Comparison of ENCODE assay signal across 10 mouse cellular contexts in genomic region chr19:5840890-5841388, GRCm38 (mm10). TPM values are rescaled to one million over a fixed set of nuclear protein-coding genes. Genes with fewer than 3 reads are reported as not detected.
DNase-seq lines count a peak whose midpoint lies in the region; ATAC-seq and TF ChIP-seq lines count a peak whose summit lies in the region.
"Had no signal": no experiment of that assay in that cellular context is flagged by ENCODE, and none has a peak within 500 bp of the region (broad histone marks: within the 10 kb centered on the region; RNA-seq: fewer than 3 reads in every experiment).

No protein-coding gene starts in this region.

- H3K27me3 ChIP-seq in lung, postnatal 0 days (replicated peaks; ENCODE audit: insufficient read depth, low read length), result no peaks in the 10 kb centered on the region
- H3K27me3 ChIP-seq: limb, embryonic 12.5 days had no signal

- H3K36me3 ChIP-seq in lung, postnatal 0 days (ENCODE audit: insufficient read depth, low read length), result no peaks in the 10 kb centered on the region
- H3K36me3 ChIP-seq: limb, embryonic 12.5 days had no signal

- no peak for TF ChIP-seq CTCF in left cerebral cortex, adult 2 months (IDR thresholded peaks at IDR 0.05)
- no peak for TF ChIP-seq CTCF in lung, postnatal 0 days (IDR thresholded peaks at IDR 0.05)

- peak; percentile 46 for DNase-seq in gastrocnemius, adult 18-20 months (ENCODE audit: low spot score)
- no peak for DNase-seq in gastrocnemius, adult 8-10 months (ENCODE audit: low spot score in 2 of 2)
- no peak for DNase-seq in left cerebral cortex, adult 2 months (ENCODE audit: extremely low spot score in 1 of 2, low spot score in 2 of 2)
- DNase-seq in left cerebral cortex, postnatal 25 days (ENCODE audit: low spot score in 2 of 2), result no peak
- peak; percentile 80 for DNase-seq in adipocyte (ENCODE audit: low spot score)
- DNase-seq in lung, postnatal 0 days (ENCODE audit: low spot score), result no peak
- DNase-seq in adrenal gland, postnatal 36 days, result no peak
- DNase-seq in urinary bladder, adult 18-20 months (ENCODE audit: low spot score in 2 of 2), result no peak

- peak overlapping the region; percentile 74; the same call in 1 of the 2 replicates for H3K27ac ChIP-seq in left cerebral cortex, adult 2 months
- H3K27ac ChIP-seq in lung, postnatal 0 days (ENCODE audit: low read length), result peak overlapping the region; percentile 100
- H3K27ac ChIP-seq: limb, embryonic 12.5 days had no signal

- H3K9ac ChIP-seq in lung, postnatal 0 days (replicated peaks; ENCODE audit: low read depth), result peak overlapping the region; percentile 95
- H3K9ac ChIP-seq: limb, embryonic 12.5 days had no signal

- H3K4me1 ChIP-seq in lung, postnatal 0 days (ENCODE audit: insufficient read depth, low read depth, low read length), result peaks cover 12% of the 10 kb centered on the region; the same call in 1 of the 2 replicates

- peak overlapping the region; percentile 55 for H3K4me2 ChIP-seq in lung, postnatal 0 days (replicated peaks; ENCODE audit: low read depth, low read length)
- H3K4me2 ChIP-seq: limb, embryonic 12.5 days had no signal

- TF ChIP-seq EP300 in lung, postnatal 0 days (IDR thresholded peaks at IDR 0.05), result no peak; the same call in none of the 2 replicates

- intact Hi-C loops in left cerebral cortex, adult 2 months (cut with DNase I), result no loop called here
- intact Hi-C loops in left cerebral cortex, postnatal 25 days (cut with DNase I), result no loop called here

- WGBS in lung, postnatal 0 days, result 62% methylated on average over 9 of the region's 9 CpGs

- 0 out of 2 replicates have a peak overlapping the region, but pooled peaks have one; percentile 39 for H3K4me3 ChIP-seq in left cerebral cortex, adult 2 months
- H3K4me3 ChIP-seq in lung, postnatal 0 days (ENCODE audit: low read depth, low read length), result peak overlapping the region; percentile 63
- H3K4me3 ChIP-seq: limb, embryonic 12.5 days had no signal

- ATAC-seq in lung, postnatal 0 days, result no peak
- ATAC-seq: CD4-positive, CD25-positive, alpha-beta regulatory T cell, adult 4 months had no signal

- H3K9me3 ChIP-seq in lung, postnatal 0 days (ENCODE audit: low read length), result no peaks in the 10 kb centered on the region
- H3K9me3 ChIP-seq: limb, embryonic 12.5 days had no signal

RNA-seq across cellular contexts. Expression of gene Frmd8, which starts 34.1 kb away (rescaled TPM):
- total RNA-seq in gastrocnemius, adult 18-20 months (2021), result 1 to 10 TPM; 2.9 to 3.2 TPM
- 1 to 10 TPM; 2.7 to 4.5 (median 3.0) TPM for total RNA-seq in gastrocnemius, adult 8-10 months (2022)
- total RNA-seq in left cerebral cortex, adult 2 months (2021), result 10 to 100 TPM; 10.1 to 13.4 TPM
- total RNA-seq in left cerebral cortex, postnatal 25 days (2021), result 10 to 100 TPM in 1 of 2 experiments, 1 to 10 TPM in 1; 9.5 to 14.6 TPM
- polyA plus RNA-seq in lung, postnatal 0 days (2015; fragmentation: Nextera tagmentation; extraction: Ambion mirVana), result 33.9 and 35.1 TPM in 2 replicates
- 10 to 100 TPM; 35.5 to 52.6 TPM for total RNA-seq in adrenal gland, postnatal 36 days (2021)

RNA-seq across cellular contexts. Expression of gene Slc25a45, which starts 36.7 kb away (rescaled TPM):
- under 1 TPM; 0.59 to 0.90 TPM for total RNA-seq in gastrocnemius, adult 18-20 months (2021)
- 1 to 10 TPM in 3 of 4 experiments, under 1 TPM in 1; 0.80 to 1.3 (median 1.1) TPM for total RNA-seq in gastrocnemius, adult 8-10 months (2022)
- total RNA-seq in left cerebral cortex, adult 2 months (2021), result 1 to 10 TPM; 2.5 to 2.7 TPM
- 1 to 10 TPM; 2.5 to 3.0 TPM for total RNA-seq in left cerebral cortex, postnatal 25 days (2021)
- polyA plus RNA-seq in lung, postnatal 0 days (2015; fragmentation: Nextera tagmentation; extraction: Ambion mirVana), result 8.4 and 10.2 TPM in 2 replicates
- 10 to 100 TPM in 1 of 2 experiments, 1 to 10 TPM in 1; 9.4 to 33.2 TPM for total RNA-seq in adrenal gland, postnatal 36 days (2021)

RNA-seq across cellular contexts. Expression of gene Tigd3, which starts 53.0 kb away (rescaled TPM):
- total RNA-seq in gastrocnemius, adult 18-20 months (2021), result under 1 TPM; 0.21 TPM
- total RNA-seq in gastrocnemius, adult 8-10 months (2022), result under 1 TPM; 0.12 to 0.34 (median 0.26) TPM
- 1 to 10 TPM; 4.3 to 4.7 TPM for total RNA-seq in left cerebral cortex, adult 2 months (2021)
- 1 to 10 TPM; 4.5 to 5.5 TPM for total RNA-seq in left cerebral cortex, postnatal 25 days (2021)
- polyA plus RNA-seq in lung, postnatal 0 days (2015; fragmentation: Nextera tagmentation; extraction: Ambion mirVana), result 1.3 and 1.5 TPM in 2 replicates
- total RNA-seq in adrenal gland, postnatal 36 days (2021), result 1 to 10 TPM in 1 of 2 experiments, under 1 TPM in 1; 0.92 to 1.4 TPM

Comparison
In these comparisons a context has a peak if more than half of its experiments do, and no peak if none do; other contexts are left out.
1. DNase-seq: peak in gastrocnemius, adult 18-20 months (single experiment) and adipocyte (single experiment); none in gastrocnemius, adult 8-10 months (0 of 2), left cerebral cortex, adult 2 months (0 of 2), left cerebral cortex, postnatal 25 days (0 of 2), lung, postnatal 0 days (single experiment), adrenal gland, postnatal 36 days (0 of 2) and urinary bladder, adult 18-20 months (0 of 2).